Mouse (Mus musculus): ENCODE measurements around the gene Iscu.

DNA sequence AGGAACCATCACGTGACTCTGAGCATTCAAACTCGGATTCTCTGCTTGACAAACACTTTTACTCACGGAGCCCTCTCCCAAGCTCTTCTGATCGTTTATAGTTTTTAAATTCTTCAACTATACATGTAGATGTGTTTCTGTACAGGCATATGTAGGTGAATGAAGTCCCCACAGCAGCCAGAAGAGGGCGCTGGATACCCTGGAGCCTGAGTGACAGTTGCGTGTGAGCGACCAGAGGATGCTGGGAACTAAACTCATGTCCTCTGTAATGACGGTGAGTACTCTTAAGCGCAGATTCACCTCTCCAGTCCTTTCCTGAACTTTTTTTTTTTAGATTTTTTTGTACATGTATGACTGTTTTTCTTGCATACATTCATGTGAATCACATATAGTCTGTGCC, 41.1 kb downstream of the Iscu start:
- no peak for TF ChIP-seq CHD2 (IDR thresholded peaks at IDR 0.05; ENCODE audit: low read depth, low read length)
- no peak for TF ChIP-seq ZC3H11A (IDR thresholded peaks at IDR 0.05; ENCODE audit: borderline replicate concordance, low read depth, low read length)
- TF ChIP-seq HCFC1 (IDR thresholded peaks at IDR 0.05; ENCODE audit: borderline replicate concordance, insufficient read depth, low read length) = no peak

Measured in ES-E14 (cell line).